Mouse (Mus musculus) midbrain, embryonic 13.5 days (tissue): ENCODE measurements around the gene 1700001P01Rik. TPM values are rescaled to one million over a fixed set of nuclear protein-coding genes. Genes with fewer than 3 reads are reported as not detected.

Experiments used
- ATAC-seq: fragments of 200-750 bp; cut with Nextera tagmentation; 2 replicates; pipeline ENCODE4 v1.8.0; 2017; ENCODE audit warnings: mild to moderate bottlenecking, moderate TSS enrichment, moderate library complexity
- H3K27ac ChIP-seq: fragments of 300-500 bp; sonication (generic); 2 replicates; pipeline ENCODE4 v1.5.1; 2015; ENCODE audit warnings: inconsistent platforms, mild to moderate bottlenecking, moderate library complexity
- H3K27me3 ChIP-seq: fragments of 300-500 bp; sonication (generic); 2 replicates; pipeline ENCODE4 v1.6.1; 2015; ENCODE audit warnings: mild to moderate bottlenecking, inconsistent platforms
- H3K36me3 ChIP-seq: fragments of 300-500 bp; sonication (generic); 2 replicates; pipeline ENCODE4 v1.6.1; 2015; ENCODE audit warnings: mild to moderate bottlenecking, inconsistent platforms
- H3K4me1 ChIP-seq: fragments of 300-500 bp; sonication (generic); replicated peaks from 2 replicates; pipeline ENCODE4 v1.6.1; 2015; ENCODE audit warnings: inconsistent platforms
- H3K4me2 ChIP-seq: fragments of 300-500 bp; sonication (generic); replicated peaks from 2 replicates; pipeline ENCODE4 v1.6.1; 2015; ENCODE audit warnings: moderate library complexity, mild to moderate bottlenecking, inconsistent platforms
- H3K4me3 ChIP-seq: fragments of 300-500 bp; sonication (generic); replicated peaks from 2 replicates; pipeline ENCODE4 v1.5.1; 2015; ENCODE audit warnings: mild to moderate bottlenecking, inconsistent platforms
- H3K9ac ChIP-seq: fragments of 300-500 bp; sonication (generic); replicated peaks from 2 replicates; pipeline ENCODE4 v1.6.1; 2015; ENCODE audit warnings: mild to moderate bottlenecking, inconsistent platforms
- H3K9me3 ChIP-seq: fragments of 300-500 bp; sonication (generic); 2 replicates; pipeline ENCODE4 v1.6.1; 2016; ENCODE audit warnings: mild to moderate bottlenecking, inconsistent platforms
- WGBS: fragments of 180-500 bp; shearing (Covaris S2); methylation state at CpG from one replicate; pipeline ENCODE4 v1.1.7; 2015; 5-methylcytosine and 5-hydroxymethylcytosine counted together
- polyA plus RNA-seq: library from polyadenylated mRNA; unstranded; fragments of >200 nt; fragmentation: Nextera tagmentation; extraction: Ambion mirVana; gene quantifications from 2 replicates; pipeline ENCODE4 v1.2.1, GENCODE M21; 2015

The 1700001P01Rik gene
- polyA plus RNA-seq, 1 experiment from 2014 or later = 1.1 TPM

DNA sequence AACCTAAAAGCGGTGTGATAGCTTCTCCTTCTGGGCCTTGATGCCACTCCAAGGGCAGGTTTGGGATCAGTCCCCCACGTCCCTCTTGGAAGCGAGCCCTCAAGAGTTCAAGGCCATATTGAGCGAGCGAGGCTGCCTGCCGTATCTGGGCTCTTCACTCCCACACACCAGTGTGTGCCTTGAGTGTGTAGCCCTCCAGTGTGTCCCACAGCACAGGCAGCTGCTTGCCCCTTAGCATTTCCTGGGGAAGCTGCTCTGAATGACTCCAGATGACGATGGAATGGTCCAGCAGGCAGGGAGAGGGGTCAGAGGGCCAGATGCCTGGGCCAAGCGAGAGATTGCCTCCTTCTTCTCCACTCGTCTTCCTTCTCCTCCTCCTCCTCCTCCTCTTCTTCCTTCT lies 41.2 kb upstream of the 1700001P01Rik start:
- Histone ChIP-seq H3K27me3 (no peaks in the 10 kb centered on the region), H3K27ac (peak overlapping the region; percentile 14; the same call in 1 of the 2 replicates), H3K4me3 (no peak overlapping the region), H3K9ac (no peak overlapping the region), H3K36me3 (peaks cover 52% of the 10 kb centered on the region), H3K9me3 (no peaks in the 10 kb centered on the region), H3K4me2 (no peak overlapping the region), H3K4me1 (peaks cover 78% of the 10 kb centered on the region)
- WGBS = 60% methylated on average over 9 of the region's 9 CpGs
- ATAC-seq = no peak

DNA sequence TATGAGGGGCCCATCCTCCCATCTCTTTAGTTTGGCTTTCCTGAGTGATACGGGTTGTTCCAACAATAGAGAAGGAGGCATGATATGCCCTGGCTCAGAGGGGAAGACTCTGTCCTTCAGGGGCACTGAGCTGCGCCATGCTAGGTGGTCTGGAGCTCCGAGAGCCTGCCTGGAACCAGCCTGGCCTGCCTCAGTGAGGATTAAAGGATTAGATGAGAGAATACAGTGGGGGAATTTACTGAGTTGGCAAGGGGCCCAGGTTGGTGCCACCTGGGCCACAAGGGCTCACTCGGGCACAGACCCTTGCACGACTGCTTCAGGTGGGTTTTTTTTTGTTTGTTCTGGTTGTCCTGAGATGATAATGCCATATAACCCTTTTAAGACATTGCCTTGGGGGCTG lies 40.5 kb upstream of the 1700001P01Rik start:
- ATAC-seq = no peak
- Histone ChIP-seq H3K27ac (peak overlapping the region; percentile 56; the same call in 1 of the 2 replicates), H3K36me3 (peaks cover 48% of the 10 kb centered on the region), H3K4me2 (no peak overlapping the region), H3K4me3 (no peak overlapping the region), H3K9ac (no peak overlapping the region), H3K27me3 (no peaks in the 10 kb centered on the region), H3K9me3 (no peaks in the 10 kb centered on the region), H3K4me1 (peaks cover 82% of the 10 kb centered on the region)
- WGBS = 44% methylated on average over 5 of the region's 5 CpGs

DNA sequence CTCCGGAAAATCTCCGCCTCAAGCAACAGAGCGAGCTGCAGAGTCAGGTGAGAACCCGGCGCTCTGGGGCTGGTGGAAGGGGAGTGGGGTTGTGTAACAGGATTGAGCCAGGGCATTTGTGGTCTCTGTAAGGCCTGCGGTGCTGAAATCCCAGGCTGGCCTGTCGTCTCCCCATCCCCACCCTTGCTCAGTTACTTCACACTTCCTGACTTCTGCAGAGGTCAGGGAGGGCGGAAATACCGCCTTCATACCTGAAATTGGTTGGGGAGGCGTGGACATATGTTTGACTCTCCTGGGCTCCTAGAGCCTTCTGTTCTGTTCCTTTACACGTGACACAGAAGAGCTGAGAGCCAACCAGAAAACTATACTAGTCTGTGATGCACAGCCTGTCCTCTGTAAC lies 40.0 kb upstream of the 1700001P01Rik start:
- no peak overlapping the region for H3K4me3 ChIP-seq
- peaks cover 45% of the 10 kb centered on the region for H3K36me3 ChIP-seq
- 68% methylated on average over 11 of the region's 11 CpGs for WGBS
- peaks cover 86% of the 10 kb centered on the region for H3K4me1 ChIP-seq
- H3K27me3 ChIP-seq = no peaks in the 10 kb centered on the region
- peak overlapping the region; percentile 36; the same call in 1 of the 2 replicates for H3K9ac ChIP-seq
- H3K4me2 ChIP-seq = no peak overlapping the region
- no peaks in the 10 kb centered on the region for H3K9me3 ChIP-seq
- ATAC-seq = no peak
- H3K27ac ChIP-seq = peak overlapping the region; percentile 56; the same call in 1 of the 2 replicates

DNA sequence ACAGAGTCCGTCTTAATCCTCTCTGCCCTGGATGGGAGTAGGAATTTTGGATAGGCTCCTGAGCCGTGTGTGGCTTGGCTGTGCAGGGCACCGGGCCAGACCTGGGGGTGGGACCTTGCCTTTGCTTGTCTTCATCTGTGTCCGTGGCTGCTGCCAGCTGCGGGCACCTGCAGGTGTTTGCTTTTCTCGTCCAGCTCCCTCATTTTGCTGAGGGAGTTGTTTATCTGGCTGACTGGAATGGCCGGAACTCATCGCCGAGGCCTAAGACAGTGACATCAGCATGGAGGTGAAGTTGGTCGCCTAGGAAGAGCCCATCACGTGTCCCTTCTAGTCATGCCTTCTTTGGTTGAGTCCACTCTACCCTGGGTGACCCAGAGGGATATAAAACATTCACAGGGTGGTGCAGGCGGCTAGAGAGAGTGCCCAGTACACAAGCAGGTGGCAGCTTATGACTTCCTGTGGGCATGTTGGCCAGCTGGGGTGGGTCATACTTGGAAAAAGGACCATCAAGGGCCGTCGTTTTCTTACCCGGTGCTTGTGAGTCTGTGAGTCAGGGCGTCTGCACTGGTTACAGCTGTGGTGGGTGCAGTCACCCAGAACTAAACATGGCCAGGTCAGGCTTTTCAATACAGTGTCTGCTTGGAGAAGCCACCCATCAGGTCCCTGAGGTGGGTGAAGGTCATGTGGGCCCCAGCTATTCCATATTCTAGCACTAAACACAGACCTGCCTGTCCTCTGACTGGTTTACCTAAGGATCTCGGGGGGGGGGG lies 38.2 kb upstream of the 1700001P01Rik start:
- H3K36me3 ChIP-seq = peaks cover 38% of the 10 kb centered on the region
- H3K4me1 ChIP-seq = peaks cover 97% of the 10 kb centered on the region
- peak overlapping the region; percentile 43 for H3K9ac ChIP-seq
- H3K27ac ChIP-seq = peak overlapping the region; percentile 96
- WGBS = 80% methylated on average over 17 of the region's 17 CpGs
- 0 out of 2 replicates have a peak overlapping the region, but pooled peaks have one; percentile 1 for H3K4me2 ChIP-seq
- ATAC-seq = no peak
- no peaks in the 10 kb centered on the region for H3K9me3 ChIP-seq
- no peak overlapping the region for H3K4me3 ChIP-seq
- H3K27me3 ChIP-seq = no peaks in the 10 kb centered on the region

DNA sequence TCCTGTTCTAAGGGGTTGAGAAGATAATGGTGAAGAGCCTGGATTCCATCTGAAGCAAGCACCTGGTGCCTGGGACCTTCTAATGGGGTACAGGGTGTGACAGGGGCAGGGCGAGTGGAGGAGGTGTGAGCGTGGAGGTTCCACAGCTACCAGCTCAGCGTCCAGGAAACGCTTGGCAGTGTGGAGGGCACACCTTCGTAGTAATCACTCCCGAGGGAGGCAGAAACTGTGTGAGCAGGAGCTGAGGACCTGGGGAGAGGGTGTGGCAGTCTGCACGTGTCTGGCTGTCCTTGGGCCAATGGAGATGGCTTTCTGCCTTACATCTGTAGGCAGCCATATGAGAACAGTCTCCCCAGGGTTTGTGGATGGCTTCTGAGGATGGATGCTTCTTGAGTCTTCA lies 37.4 kb upstream of the 1700001P01Rik start:
- WGBS = 31% methylated on average over 7 of the region's 7 CpGs
- H3K4me1 ChIP-seq = peaks cover 97% of the 10 kb centered on the region
- H3K9me3 ChIP-seq = no peaks in the 10 kb centered on the region
- H3K9ac ChIP-seq = peak overlapping the region; percentile 46
- ATAC-seq = peak; percentile 56
- H3K36me3 ChIP-seq = peaks cover 47% of the 10 kb centered on the region
- H3K4me3 ChIP-seq = 0 out of 2 replicates have a peak overlapping the region, but pooled peaks have one; percentile 4
- no peaks in the 10 kb centered on the region for H3K27me3 ChIP-seq
- H3K27ac ChIP-seq = peak overlapping the region; percentile 96
- H3K4me2 ChIP-seq = peak overlapping the region; percentile 49

DNA sequence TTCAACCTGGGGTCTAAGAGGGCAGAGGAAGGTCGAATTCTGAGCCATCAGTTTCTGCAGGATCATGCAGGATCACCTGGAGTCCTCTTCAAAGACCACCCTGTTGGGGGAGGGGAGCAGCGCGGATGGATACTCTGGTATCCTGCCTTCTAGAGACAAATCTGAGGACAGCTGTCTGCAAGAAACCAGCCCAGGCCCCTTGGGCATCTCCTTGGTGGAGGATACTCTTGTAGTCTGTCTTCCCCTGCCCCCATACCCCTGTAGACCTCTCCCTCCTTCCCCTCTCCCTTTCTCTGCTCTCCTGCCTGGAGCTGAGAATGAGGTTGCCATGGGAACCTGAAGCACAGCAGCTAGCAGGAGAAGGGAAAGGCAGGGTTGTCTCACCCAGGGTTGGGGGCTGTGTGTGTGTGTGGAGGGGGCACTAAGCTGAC lies 36.8 kb upstream of the 1700001P01Rik start:
- peak; percentile 94 for ATAC-seq
- Histone ChIP-seq H3K36me3 (peaks cover 52% of the 10 kb centered on the region), H3K27ac (peak overlapping the region; percentile 96), H3K4me2 (peak overlapping the region; percentile 49), H3K4me3 (peak overlapping the region; percentile 14; the same call in 1 of the 2 replicates), H3K27me3 (no peaks in the 10 kb centered on the region), H3K9me3 (no peaks in the 10 kb centered on the region), H3K4me1 (peaks cover 97% of the 10 kb centered on the region), H3K9ac (peak overlapping the region; percentile 46)
- WGBS = 9% methylated on average over 3 of the region's 3 CpGs

DNA sequence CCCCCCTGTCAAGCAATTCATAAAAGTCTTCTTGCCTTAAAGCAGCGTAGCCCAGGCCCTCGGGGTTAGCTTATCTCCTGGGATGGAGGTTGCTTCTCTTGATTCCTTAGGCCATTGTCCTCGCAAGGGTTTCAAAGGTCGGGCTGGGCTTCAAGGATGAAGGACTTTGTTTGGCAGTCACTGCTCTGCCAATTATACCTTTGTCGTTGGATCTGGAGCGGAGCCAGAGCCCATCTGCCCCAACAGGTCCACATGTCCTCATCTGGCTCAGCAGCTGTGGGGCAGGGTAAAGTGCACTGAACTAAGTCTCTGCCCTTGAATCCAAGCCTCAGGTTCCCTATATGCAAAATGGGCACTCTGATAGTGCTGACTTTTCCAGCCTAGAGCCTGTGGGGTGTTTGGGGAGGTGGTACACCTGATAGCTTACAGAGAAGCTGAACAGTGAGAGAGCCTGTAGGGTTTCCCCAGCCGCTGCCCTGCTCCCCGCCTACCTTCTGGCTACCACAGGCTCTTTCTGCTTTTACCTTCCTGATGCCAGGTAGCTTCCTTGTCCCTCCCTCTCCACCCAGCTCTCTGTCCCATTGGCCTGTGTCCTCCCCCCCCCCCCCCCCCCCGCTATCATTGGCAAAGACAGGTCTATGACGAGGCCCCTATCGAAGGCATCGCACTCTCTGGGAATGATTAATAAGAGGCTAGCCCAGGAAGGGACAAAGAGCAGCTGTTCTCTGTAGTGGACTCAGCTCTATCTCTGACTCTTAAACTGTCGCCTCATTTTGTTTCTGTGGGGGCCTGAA lies 36.0 kb upstream of the 1700001P01Rik start:
- Histone ChIP-seq H3K27me3 (no peaks in the 10 kb centered on the region), H3K36me3 (peaks cover 55% of the 10 kb centered on the region), H3K9ac (peak overlapping the region; percentile 46), H3K9me3 (no peaks in the 10 kb centered on the region), H3K27ac (peak overlapping the region; percentile 96), H3K4me2 (peak overlapping the region; percentile 49), H3K4me1 (peaks cover 96% of the 10 kb centered on the region), H3K4me3 (peak overlapping the region; percentile 14; the same call in 1 of the 2 replicates)
- 23% methylated on average over 12 of the region's 13 CpGs for WGBS
- peak; percentile 8 for ATAC-seq

DNA sequence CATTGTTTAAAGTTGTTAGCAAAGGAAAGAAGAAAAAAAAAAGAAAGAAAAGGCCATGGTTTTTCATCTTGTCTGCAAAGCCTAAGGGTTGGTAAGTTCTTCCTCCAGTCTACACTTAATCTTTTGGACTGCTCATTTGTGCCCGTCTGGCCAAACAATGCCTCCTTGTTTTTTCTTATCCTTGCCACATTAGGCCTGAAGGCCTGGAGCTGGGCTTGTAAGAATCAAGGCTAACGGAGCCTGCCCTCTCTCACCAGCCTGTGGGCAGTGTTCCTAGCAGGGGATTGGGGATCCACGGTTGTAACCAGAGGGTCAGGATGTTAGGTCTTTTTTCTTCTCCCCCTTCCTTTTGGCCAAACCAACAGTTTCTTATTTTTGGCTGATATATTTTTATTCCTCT lies 35.3 kb upstream of the 1700001P01Rik start:
- H3K27ac ChIP-seq = peak overlapping the region; percentile 96
- H3K4me1 ChIP-seq = peaks cover 96% of the 10 kb centered on the region
- WGBS = 11% methylated on average over 3 of the region's 3 CpGs
- no peak overlapping the region for H3K4me3 ChIP-seq
- H3K27me3 ChIP-seq = no peaks in the 10 kb centered on the region
- H3K9ac ChIP-seq = peak overlapping the region; percentile 44; the same call in 1 of the 2 replicates
- no peak for ATAC-seq
- peaks cover 50% of the 10 kb centered on the region for H3K36me3 ChIP-seq
- no peak overlapping the region for H3K4me2 ChIP-seq
- H3K9me3 ChIP-seq = no peaks in the 10 kb centered on the region

DNA sequence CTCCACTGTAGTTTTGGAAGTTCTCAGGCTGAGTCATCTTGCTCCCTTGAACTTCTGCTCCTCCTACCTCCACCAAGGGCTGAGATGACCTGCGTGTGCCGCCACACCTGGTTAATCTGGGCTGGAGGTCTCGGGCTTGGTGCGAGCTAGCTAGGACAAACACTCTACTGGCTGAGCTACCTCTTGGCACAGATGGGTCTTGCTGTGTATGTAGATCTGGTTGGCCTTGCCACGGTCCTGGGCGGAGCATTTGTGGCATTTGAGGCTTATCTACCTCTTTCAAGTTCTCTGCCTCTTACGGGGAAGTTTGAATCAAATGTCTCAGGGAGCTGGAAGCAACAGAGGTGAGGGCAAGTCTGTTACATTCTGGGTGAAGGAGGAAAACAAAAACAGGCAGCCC lies 34.6 kb upstream of the 1700001P01Rik start:
- Histone ChIP-seq H3K9ac (no peak overlapping the region), H3K27ac (0 out of 2 replicates have a peak overlapping the region, but pooled peaks have one; percentile 17), H3K27me3 (no peaks in the 10 kb centered on the region), H3K36me3 (peaks cover 44% of the 10 kb centered on the region), H3K9me3 (no peaks in the 10 kb centered on the region), H3K4me3 (no peak overlapping the region), H3K4me2 (no peak overlapping the region), H3K4me1 (peaks cover 96% of the 10 kb centered on the region)
- 83% methylated on average over 7 of the region's 7 CpGs for WGBS
- no peak for ATAC-seq

DNA sequence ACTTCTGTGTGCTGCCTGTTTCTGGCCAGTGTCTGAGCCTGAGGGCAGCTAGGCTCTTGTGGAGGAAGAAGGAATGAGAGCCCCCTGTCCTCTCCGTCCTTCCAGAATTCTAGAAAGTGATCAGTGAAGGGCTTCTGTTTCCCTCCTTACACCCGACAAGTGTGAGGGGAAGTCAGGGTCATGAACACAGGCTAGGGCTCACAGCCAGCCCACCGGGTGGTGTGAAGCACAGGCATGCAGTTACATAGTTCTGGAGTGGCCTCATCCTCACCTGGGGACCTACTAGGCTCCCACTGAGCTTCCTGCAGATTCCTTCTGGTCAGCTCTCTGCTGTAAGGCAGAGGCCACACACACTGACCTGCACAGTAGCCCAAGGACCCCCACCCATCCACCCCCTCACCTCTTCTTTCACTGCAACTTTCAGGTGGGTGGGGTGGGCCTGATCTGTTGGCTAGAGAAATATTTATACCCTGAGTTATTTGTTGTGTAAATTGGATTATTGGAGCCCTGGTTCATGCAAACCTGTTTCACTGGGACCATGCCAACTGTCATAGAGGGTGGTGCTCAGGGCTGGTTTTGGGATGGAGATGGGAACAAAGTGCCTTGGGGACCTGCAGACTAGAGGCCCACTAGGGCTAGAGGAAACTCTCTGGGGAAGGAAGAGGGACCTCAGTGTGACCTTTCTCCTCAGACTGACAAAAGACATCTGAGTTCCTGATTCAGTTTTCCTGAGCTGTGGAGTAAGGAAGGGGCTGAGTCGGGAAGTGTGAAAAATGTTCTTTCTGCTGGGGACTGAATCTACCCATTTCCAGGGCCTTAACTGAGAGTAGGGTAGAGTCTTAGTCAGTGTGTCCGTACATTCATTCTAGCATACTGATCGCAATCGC lies 33.8 kb upstream of the 1700001P01Rik start:
- WGBS = 75% methylated on average over 7 of the region's 7 CpGs
- Histone ChIP-seq H3K36me3 (peaks cover 35% of the 10 kb centered on the region), H3K27ac (peak overlapping the region; percentile 56), H3K27me3 (no peaks in the 10 kb centered on the region), H3K9me3 (no peaks in the 10 kb centered on the region), H3K4me2 (no peak overlapping the region), H3K4me1 (peaks cover 96% of the 10 kb centered on the region), H3K9ac (peak overlapping the region; percentile 49; the same call in 1 of the 2 replicates), H3K4me3 (no peak overlapping the region)
- ATAC-seq = no peak

DNA sequence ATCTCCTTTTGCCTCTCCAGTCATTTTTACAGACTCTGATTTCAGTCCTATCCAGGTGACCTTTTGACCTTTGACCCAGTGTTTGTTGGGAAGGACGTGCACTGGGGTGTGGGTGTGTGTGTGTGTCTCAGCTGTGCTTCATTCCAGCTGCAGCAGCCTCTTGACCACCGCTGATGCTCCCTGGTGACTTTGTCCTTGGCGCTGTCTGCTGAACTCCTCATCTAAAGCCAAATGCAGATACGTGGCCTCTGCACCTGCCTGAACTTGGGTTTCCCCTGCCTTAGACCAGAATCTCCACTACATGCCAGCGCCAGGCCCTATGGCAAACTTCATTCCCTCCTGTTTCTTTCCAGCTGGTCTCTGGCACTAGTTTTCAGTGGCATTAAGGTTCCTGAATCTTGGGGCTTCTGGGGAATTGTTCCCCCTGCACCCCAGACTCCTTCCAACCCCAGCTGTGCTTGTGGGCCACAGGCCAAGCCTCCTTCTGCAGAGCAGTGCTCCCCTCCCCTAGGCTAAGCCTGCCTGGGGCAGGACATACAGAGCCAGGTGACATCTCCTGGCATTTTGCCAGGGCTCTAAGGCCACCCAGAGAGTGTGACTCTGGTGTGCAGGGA lies 33.0 kb upstream of the 1700001P01Rik start:
- no peak for ATAC-seq
- no peak overlapping the region for H3K4me3 ChIP-seq
- WGBS = 55% methylated on average over 5 of the region's 5 CpGs
- H3K27ac ChIP-seq = peak overlapping the region; percentile 56
- H3K9ac ChIP-seq = peak overlapping the region; percentile 49; the same call in 1 of the 2 replicates
- H3K4me2 ChIP-seq = no peak overlapping the region
- H3K9me3 ChIP-seq = no peaks in the 10 kb centered on the region
- H3K4me1 ChIP-seq = peaks cover 97% of the 10 kb centered on the region
- no peaks in the 10 kb centered on the region for H3K27me3 ChIP-seq
- H3K36me3 ChIP-seq = peaks cover 30% of the 10 kb centered on the region
